Mouse (Mus musculus): ENCODE data around the gene Alg2.

Gene Alg2

GRCm38 (mm10) chr4:47473968-47474729 lies at the start of gene Alg2, which contains the start of gene Sec61b:
TSS of gene Alg2 (minus strand) at chr4:47474333.
TSS of gene Sec61b (plus strand) at chr4:47474658.
- peak; percentile 92 for DNase-seq (ENCODE audit: low spot score)

GRCm38 (mm10) chr4:47521884-47522605 lies 47.9 kb upstream of the Alg2 start:
- no peak for DNase-seq (ENCODE audit: low spot score)

- no peak for DNase-seq (ENCODE audit: low spot score)
Measured at GRCm38 (mm10) chr4:47520076-47520475, 45.9 kb upstream of the Alg2 start.

- DNase-seq (ENCODE audit: low spot score) = no peak
Measured at GRCm38 (mm10) chr4:47518551-47519181, 44.5 kb upstream of the Alg2 start.

- DNase-seq (ENCODE audit: low spot score) = no peak
Measured at GRCm38 (mm10) chr4:47504841-47505517, 30.8 kb upstream of the Alg2 start.

- no peak for DNase-seq (ENCODE audit: low spot score)
Measured at GRCm38 (mm10) chr4:47503045-47503444, 28.9 kb upstream of the Alg2 start.

GRCm38 (mm10) chr4:47502546-47502971 lies 28.4 kb upstream of the Alg2 start:
- DNase-seq (ENCODE audit: low spot score) = peak; percentile 7

GRCm38 (mm10) chr4:47499121-47499545 lies 25.0 kb upstream of the Alg2 start:
- no peak for DNase-seq (ENCODE audit: low spot score)

- DNase-seq (ENCODE audit: low spot score) = no peak
Measured at GRCm38 (mm10) chr4:47497811-47498385, 23.8 kb upstream of the Alg2 start.

GRCm38 (mm10) chr4:47494686-47495085 lies 20.6 kb upstream of the Alg2 start:
- DNase-seq (ENCODE audit: low spot score) = no peak

- no peak for DNase-seq (ENCODE audit: low spot score)
Measured at GRCm38 (mm10) chr4:47494137-47494536, 20.0 kb upstream of the Alg2 start.

- no peak for DNase-seq (ENCODE audit: low spot score)
Measured at GRCm38 (mm10) chr4:47493456-47493855, 19.3 kb upstream of the Alg2 start.

- DNase-seq (ENCODE audit: low spot score) = no peak
Measured at GRCm38 (mm10) chr4:47492311-47493086, 18.4 kb upstream of the Alg2 start.

GRCm38 (mm10) chr4:47491243-47491642 lies 17.1 kb upstream of the Alg2 start:
- DNase-seq (ENCODE audit: low spot score) = no peak

GRCm38 (mm10) chr4:47480576-47480975 lies 6.4 kb upstream of the Alg2 start:
- DNase-seq (ENCODE audit: low spot score) = no peak

GRCm38 (mm10) chr4:47480095-47480494 lies 6.0 kb upstream of the Alg2 start:
- no peak for DNase-seq (ENCODE audit: low spot score)

- DNase-seq (ENCODE audit: low spot score) = no peak
Measured at GRCm38 (mm10) chr4:47477539-47477938, 3.4 kb upstream of the Alg2 start.

- DNase-seq (ENCODE audit: low spot score) = no peak
Measured at GRCm38 (mm10) chr4:47474730-47475643, 854 bp upstream of the Alg2 start.

GRCm38 (mm10) chr4:47473586-47473967 lies 556 bp downstream of the Alg2 start:
- no peak for DNase-seq (ENCODE audit: low spot score)

GRCm38 (mm10) chr4:47467196-47467595 lies 6.9 kb downstream of the Alg2 start:
- DNase-seq (ENCODE audit: low spot score) = no peak

All from spleen, adult 12 weeks (tissue).